Mouse (Mus musculus) bone marrow macrophage, adult 2 months (primary cell): ENCODE measurements around the gene Gcnt1.

Source experiments
- CTCF ChIP-seq: IDR thresholded peaks from 2 replicates; pipeline ENCODE4 v1.5.1; 2012; ENCODE audit warnings: low read depth, mild to moderate bottlenecking, low read length, moderate library complexity
- POLR2A ChIP-seq: IDR thresholded peaks from 2 replicates; pipeline ENCODE4 v1.6.1; 2012; ENCODE audit warnings: mild to moderate bottlenecking, low read depth, low read length, borderline replicate concordance

DNA sequence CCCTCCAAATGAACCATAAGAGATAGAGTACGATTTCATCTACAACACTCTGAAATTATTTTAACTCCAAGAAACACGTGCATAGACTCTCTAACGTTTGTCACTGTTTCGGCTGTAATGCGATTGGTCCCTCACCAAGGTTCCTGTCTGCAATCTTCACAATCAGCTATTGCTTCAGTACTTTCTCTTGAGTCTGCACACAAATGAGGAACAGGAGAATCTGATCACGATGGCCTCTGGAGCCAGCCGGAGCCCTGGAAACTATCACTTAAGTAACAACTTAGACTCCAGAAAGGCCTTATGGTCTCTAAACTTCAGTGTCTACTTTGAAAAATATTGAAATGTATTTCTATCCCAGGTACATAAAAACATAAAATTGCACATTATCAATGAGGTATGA is 27.8 kb downstream of the Gcnt1 start:
- TF ChIP-seq CTCF: no peak
- TF ChIP-seq POLR2A: no peak
